Mouse (Mus musculus) kidney, adult 11 months (tissue): ENCODE results near the gene Trmt5.

Experiments
- DNase-seq: peaks from one replicate; pipeline ENCODE4 v3.0.0; 2022

Trmt5 gene

DNA sequence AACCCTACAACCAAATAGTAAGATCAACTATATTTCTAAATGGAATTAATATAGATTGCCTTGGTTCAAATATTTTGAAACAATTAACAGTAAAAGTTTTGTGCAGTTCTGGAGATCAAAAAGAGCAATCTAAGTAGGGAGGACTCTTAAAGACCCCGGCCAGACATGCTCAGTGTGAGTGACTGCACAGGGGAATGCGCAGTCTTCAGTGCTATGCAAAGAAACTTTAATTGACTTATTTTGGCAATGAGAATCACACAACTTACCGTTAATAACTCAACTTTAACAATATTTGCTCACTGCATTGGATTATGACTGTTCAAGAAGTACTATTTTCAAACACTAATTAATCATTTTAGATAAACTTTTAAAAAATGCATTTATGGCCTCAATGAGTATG, 17.0 kb downstream of the Trmt5 start:
- DNase-seq: no peak

DNA sequence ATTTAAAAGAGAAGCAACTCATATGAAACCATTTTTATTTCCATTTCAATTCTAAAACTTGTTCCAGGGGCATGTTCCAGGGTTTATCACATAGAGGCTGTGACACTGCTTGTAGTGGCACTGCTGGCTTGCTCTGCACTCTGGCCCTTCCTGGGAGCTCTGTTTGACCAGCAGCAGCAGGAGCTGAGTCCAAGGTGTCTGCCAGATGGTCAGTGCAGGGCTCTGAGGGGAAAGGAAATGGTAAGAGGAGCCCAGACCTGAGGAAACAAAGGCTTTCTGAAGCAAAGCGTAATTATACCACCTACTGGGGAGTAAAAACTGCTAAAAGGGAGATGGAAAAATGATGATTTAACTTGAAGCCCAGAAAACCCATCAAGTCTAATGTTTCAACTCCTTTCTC, 18.0 kb downstream of the Trmt5 start:
- no peak for DNase-seq

DNA sequence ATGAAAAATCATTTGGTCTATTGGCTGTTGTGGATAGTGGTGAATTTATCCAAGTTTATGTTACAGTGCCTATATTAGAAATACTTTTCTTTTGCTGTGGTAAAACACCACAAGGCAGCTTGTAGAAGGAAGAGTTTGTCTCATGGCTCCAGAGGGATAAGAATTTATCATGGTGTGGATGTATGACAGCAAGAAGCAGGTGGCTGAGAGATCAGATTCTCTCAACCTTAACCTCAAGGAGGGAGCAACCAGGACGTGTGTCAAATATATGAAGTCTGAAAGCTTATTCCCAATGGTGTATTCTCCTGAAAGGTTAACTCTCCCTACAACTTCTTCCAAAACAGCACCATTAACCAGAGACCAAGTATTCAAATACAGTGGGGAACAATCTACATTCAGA, 19.9 kb downstream of the Trmt5 start:
- no peak for DNase-seq

DNA sequence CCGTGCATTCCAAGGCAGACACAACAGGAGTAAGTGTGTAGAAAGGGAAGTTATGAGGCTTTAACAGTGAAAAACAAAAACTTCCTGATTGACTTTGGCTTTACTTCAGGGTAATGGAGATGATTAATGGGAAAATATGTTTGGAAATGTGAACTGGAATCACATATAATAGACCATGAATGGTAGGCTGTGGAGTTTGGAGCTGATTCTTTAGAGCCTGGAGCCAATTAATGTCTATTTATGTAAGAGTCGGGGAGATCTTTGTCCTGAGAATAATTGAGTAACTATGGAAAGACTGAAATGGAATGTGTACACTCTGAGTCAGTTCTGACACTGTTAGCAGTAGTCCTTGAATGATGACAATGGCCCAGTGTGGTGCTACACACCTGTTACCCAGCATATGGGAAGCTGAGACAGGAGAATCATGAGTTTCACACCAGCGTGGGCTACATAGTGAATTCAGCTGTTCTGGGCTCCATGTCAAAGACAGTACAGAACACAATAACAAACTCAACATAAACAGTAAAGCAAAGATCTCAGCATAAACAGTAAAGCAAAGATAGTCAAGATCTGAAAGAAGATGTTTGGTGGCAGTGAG, 21.0 kb downstream of the Trmt5 start:
- DNase-seq: no peak

DNA sequence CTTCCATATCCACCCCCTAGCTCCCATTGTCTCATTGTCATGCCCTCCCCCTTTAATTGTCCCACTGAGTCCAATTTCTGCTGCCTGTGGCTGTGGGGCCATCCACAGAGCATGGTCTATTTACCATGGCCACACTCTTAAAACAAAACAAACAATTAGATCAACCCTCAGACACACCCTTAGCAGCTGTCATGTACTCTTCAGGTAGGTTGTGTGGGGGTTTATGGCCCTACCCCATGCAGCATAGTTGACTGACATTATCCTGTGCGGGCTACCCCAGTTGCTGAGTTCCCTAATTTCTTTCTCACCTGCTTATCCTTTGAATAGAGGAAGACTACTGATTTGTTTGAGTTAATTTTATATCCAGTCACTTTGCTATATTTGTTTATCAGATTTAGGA, 26.2 kb downstream of the Trmt5 start:
- no peak for DNase-seq

DNA sequence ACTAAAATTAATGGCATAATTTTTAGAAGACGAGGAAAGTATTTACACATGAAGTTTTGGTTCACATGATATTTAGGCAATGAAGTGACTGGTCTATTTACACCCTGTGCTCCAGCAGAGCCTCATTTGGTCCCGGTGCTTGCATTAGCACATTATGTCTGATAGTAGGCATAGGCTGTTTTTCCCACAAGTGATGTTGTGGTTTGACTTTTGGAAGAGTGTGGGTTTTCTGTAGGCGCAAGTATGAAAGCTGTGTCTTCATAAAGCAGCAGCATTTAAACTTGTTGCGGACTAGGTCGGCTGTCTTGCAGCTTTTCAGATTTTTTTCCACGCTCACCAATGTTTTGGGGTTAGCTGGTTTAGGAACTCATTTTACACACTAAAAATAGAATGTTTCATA, 27.2 kb downstream of the Trmt5 start:
- no peak for DNase-seq

DNA sequence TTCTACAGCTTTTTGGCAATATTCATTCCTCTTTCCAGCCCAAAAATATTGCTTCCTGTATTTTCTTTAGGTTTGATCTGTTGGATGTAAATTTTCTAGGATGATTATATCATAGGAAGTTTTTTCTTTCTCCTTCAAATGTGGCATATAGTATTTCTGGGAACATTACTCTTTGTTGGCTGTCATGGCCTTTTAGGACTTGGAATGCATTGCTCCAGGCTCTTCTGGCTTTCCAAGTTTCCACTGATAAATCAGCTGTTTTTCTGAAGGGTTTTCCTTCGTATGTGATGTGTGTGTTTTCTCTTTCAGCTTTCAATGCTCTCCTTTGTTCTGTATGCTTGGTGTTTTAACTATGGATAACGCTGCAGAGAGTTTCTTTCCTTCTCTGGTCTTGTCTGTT, 31.5 kb downstream of the Trmt5 start:
- DNase-seq: no peak

DNA sequence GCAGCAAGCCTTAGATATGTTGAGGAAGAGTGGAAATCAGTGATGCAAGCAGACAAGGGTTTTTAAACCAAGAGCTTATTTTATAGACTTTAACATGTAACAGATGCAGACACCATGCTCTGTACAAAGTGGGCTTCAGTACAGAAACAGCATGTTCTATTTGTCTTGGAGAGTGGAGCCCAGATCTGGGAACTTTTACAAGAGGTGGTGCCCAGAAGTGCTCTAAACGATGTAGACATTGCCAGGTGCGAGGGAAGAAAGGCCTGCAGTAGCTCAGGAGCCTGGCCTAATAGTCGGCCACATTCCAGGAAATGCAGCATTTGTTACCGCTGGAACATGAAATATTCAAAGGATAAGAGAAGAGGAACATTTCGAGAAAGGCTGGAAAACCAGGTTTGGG, 40.8 kb downstream of the Trmt5 start:
- DNase-seq: no peak

DNA sequence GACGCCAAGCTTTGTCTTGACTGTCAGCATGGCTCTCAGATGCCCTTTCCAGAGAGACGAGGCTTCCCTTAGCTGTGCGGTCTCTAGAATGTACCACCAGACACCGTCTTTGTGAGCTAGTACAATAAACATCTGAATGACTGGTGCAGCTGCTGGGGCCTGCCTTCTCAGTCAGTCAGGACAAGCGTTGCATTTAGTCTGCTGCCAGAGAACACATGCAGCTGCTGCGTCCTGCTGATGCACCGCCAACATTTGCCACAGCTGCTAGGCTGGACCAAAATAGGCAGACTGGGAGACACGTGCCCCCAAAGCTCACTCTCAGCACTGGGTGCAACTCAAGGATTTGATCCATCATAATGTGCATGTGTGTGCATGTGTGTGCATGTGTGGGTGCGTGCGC, 44.5 kb downstream of the Trmt5 start:
- DNase-seq: no peak

DNA sequence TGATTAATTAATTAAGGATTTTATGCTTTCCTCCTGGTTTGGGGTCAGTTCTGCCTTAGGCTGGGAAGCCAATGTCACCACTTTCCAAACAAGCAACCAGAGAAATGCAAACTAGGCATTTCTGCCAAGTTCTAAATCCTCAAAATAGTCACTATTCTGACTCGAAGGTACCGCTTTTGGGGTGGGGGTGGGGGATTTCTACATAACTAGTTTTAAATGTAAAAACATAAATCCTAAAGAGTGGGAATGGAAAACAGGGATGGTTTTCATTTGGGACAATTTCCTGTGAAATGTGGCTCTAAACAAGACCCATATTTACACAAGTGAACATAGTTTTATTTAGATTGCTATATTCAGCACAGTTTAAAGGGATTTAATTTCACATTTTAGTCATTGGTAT, 53.9 kb downstream of the Trmt5 start:
- no peak for DNase-seq

DNA sequence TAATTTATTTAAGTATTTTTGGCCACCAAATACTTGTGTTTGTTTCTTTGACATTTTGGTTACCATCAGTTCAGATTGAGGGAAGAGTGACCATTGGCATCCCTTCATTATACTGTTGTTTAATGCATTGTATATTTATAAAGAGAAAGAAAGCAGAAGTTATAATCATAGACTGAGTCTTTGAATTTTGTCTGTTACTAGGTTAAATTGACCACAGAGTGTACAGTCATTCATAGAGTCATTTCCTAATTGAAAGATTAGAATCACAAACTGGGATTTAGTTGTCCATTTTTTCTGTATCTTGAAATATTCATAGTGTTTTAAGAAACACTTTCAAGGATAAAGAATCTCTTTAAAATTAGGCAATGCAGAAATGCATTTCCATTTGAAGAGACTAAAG, 55.0 kb downstream of the Trmt5 start:
- no peak for DNase-seq

DNA sequence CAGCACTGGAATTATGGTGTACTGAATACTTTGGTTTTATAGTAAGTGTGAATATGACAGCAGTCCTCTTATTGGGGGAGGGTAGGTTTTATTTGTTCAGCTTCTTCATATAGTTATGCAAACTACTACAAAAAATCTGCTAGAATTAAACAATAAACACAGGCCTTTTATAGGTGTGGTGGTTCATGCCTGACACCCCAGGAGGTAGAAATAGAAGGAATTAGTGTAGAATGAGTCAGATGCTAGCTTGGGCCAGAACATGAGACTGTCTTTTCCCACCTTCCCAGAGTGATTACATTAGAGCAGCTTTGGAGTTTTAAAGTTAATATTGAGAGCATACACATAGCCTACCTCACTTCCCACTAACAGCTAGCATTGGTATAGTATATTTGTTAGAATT, 56.3 kb downstream of the Trmt5 start:
- DNase-seq: no peak
